Mouse (Mus musculus) testis, adult 2 months (tissue): Measurements from ENCODE around the gene Tnr. TPM values are rescaled to one million over a fixed set of nuclear protein-coding genes. Genes with fewer than 3 reads are reported as not detected.

ENCODE experiments used
- H3K27ac ChIP-seq: fragments of 200-500 bp; 2 replicates; pipeline ENCODE4 v1.5.1; 2012; ENCODE audit warnings: low read depth, low read length; ENCODE audit not compliant: control insufficient read depth, insufficient read depth
- H3K27me3 ChIP-seq: fragments of 200-500 bp; 2 replicates; pipeline ENCODE4 v1.6.1; 2012; ENCODE audit warnings: mild to moderate bottlenecking, low read length, moderate library complexity; ENCODE audit not compliant: control insufficient read depth, insufficient read depth
- H3K36me3 ChIP-seq: fragments of 200-500 bp; 2 replicates; pipeline ENCODE4 v1.6.1; 2012; ENCODE audit warnings: mild to moderate bottlenecking, low read length; ENCODE audit not compliant: control insufficient read depth, insufficient read depth
- H3K4me1 ChIP-seq: fragments of 200-500 bp; 2 replicates; pipeline ENCODE4 v1.6.1; 2012; ENCODE audit warnings: low read length; ENCODE audit not compliant: control insufficient read depth, insufficient read depth
- H3K4me3 ChIP-seq: fragments of 200-500 bp; 2 replicates; pipeline ENCODE4 v1.5.1; 2012; ENCODE audit warnings: low read depth, mild to moderate bottlenecking, low read length, moderate library complexity, mixed read lengths; ENCODE audit not compliant: control insufficient read depth
- CTCF ChIP-seq: fragments of 200-500 bp; IDR thresholded peaks from 2 replicates; pipeline ENCODE4 v1.5.1; 2012; ENCODE audit warnings: low read depth, mild to moderate bottlenecking, inconsistent platforms, low read length, moderate library complexity; ENCODE audit not compliant: control insufficient read depth, insufficient read depth, insufficient replicate concordance
- POLR2A ChIP-seq: fragments of 200-500 bp; IDR thresholded peaks from 2 replicates; pipeline ENCODE4 v1.6.1; 2012; ENCODE audit warnings: low read depth, mild to moderate bottlenecking, inconsistent platforms, low read length, moderate library complexity; ENCODE audit not compliant: control insufficient read depth
- polyA plus RNA-seq: library from polyadenylated mRNA; depleted of rRNA; stranded (reverse); fragments of >200 nt; gene quantifications from 2 replicates; pipeline ENCODE4 v1.2.3, GENCODE M21; 2012; rRNA removed

The Tnr gene
- 0.05 and 0.08 TPM in 2 replicates for polyA plus RNA-seq

DNA sequence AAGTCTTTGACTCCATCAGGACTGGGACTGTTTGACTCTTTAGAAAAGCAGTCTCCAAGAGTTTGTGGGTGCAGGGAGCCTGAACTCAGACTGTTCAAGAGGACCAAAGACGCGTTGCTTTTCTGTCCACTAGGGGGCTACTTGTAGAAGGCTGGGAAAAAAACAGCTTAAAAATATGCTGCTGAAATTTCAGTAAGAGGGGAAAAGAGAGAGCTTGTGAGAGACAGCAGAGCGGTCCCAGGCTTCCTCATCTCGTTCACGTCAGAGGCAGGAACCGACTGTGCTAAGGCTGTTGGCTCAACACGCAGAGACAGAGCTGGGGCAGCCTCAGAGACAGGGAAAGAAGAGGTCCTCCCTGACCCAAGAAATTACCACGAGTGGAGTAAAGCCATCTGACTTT is at the start of gene Tnr:
Gene Tnr, plus strand, starts transcription at position 192 of the 400 bp plus-strand sequence.
- no peaks in the 10 kb centered on the region for H3K27me3 ChIP-seq
- no peaks in the 10 kb centered on the region for H3K36me3 ChIP-seq
- no peak within 1 kb of the TSS for H3K4me3 ChIP-seq
- no peak within 1 kb of the TSS for H3K27ac ChIP-seq
- peaks cover 6% of the 10 kb centered on the region for H3K4me1 ChIP-seq
- no peak for TF ChIP-seq POLR2A
- no peak for TF ChIP-seq CTCF

DNA sequence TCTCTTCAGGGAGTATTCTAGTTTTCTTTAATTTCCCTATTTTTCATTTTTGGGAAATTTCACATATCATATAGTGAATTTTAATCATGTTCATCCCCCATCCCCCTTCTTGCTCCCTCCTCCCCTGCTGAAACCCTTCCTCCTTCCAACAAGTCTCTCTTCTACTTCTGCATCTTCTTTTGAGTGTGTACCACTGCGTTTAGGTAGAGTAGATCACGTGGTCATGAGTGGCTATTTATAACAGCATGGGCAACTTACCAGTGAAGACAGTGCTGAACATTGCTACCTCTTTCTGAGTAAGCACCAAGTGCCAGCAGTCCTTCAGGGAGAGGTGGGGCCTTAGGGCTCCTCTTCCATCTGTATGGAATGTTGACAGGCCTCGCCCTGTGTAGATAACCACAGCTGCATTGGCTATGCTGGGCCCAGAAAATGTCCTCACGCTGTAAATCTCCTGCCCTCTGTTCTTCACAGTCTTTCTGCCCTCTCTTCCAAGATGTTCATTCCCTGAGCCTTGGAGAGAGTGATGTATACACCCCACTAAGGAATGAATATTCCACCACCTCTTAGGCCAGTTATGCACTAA is 33.6 kb upstream of the Tnr start:
- no peak overlapping the region for H3K27ac ChIP-seq
- no peak overlapping the region for H3K4me3 ChIP-seq
- no peaks in the 10 kb centered on the region for H3K27me3 ChIP-seq
- H3K36me3 ChIP-seq: no peaks in the 10 kb centered on the region
- TF ChIP-seq POLR2A: no peak
- TF ChIP-seq CTCF: no peak
- no peaks in the 10 kb centered on the region for H3K4me1 ChIP-seq

DNA sequence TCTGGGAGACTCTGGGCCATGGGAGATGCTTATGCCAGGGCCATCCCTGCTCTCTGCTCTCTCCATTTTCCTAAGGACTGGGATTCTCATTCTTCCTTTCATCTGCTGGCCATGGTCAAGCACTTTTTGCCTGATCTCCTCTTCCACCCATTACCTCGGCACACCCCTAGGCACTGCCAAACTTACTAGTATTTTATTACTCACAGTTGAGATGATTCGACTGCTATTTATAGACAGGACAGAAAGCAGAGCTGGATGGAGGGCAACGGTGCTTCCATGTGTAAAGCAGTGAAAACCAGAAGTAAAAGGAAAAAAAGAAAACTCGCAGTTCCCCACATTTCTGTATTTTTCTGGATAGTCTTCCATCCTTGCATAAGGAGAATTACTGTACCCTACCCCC is 31.0 kb upstream of the Tnr start:
- Histone ChIP-seq H3K4me3 (no peak overlapping the region), H3K27ac (no peak overlapping the region), H3K27me3 (no peaks in the 10 kb centered on the region), H3K36me3 (no peaks in the 10 kb centered on the region), H3K4me1 (no peaks in the 10 kb centered on the region)
- no peak for TF ChIP-seq POLR2A
- TF ChIP-seq CTCF: no peak

GRCm38 (mm10) chr1:159493720-159494499 is 29.7 kb upstream of the Tnr start:
- no peaks in the 10 kb centered on the region for H3K4me1 ChIP-seq

DNA sequence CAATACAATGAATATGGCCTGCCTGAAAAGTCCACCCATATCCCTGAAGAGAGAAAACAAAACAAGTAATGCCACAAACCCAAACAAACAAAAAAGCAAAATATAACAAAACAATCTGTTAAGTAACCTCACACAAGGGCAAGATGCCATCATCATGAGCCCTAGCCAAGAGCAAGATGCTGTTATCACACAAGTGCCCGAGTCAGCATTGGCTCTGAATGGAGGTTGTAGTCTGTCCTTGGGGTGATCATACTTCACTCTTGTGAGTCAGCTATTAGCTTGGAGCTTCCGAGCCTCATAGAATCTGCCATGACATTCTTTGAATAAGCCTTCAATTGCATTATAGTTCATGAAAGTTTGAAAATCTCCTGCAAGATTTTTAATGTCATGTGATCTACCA is 25.3 kb upstream of the Tnr start:
- Histone ChIP-seq H3K36me3 (no peaks in the 10 kb centered on the region), H3K27ac (no peak overlapping the region), H3K27me3 (no peaks in the 10 kb centered on the region), H3K4me1 (no peaks in the 10 kb centered on the region), H3K4me3 (no peak overlapping the region)
- TF ChIP-seq CTCF: no peak
- TF ChIP-seq POLR2A: no peak

More at GRCm38 (mm10) chr1:159493720-159494499, 29.7 kb upstream of the Tnr start:
- Histone ChIP-seq H3K4me3 (no peak overlapping the region), H3K27me3 (no peaks in the 10 kb centered on the region), H3K36me3 (no peaks in the 10 kb centered on the region), H3K27ac (no peak overlapping the region)
- no peak for TF ChIP-seq POLR2A
- TF ChIP-seq CTCF: no peak

GRCm38 (mm10) chr1:159499806-159500460 is 23.6 kb upstream of the Tnr start:
- no peak for TF ChIP-seq POLR2A
- TF ChIP-seq CTCF: no peak

GRCm38 (mm10) chr1:159501911-159502310 is 21.7 kb upstream of the Tnr start:
- Histone ChIP-seq H3K36me3 (no peaks in the 10 kb centered on the region), H3K4me1 (no peaks in the 10 kb centered on the region), H3K27ac (no peak overlapping the region), H3K27me3 (no peaks in the 10 kb centered on the region), H3K4me3 (no peak overlapping the region)
- TF ChIP-seq CTCF (no peak), POLR2A (no peak)

More at GRCm38 (mm10) chr1:159499806-159500460, 23.6 kb upstream of the Tnr start:
- no peaks in the 10 kb centered on the region for H3K4me1 ChIP-seq
- H3K4me3 ChIP-seq: no peak overlapping the region
- no peaks in the 10 kb centered on the region for H3K36me3 ChIP-seq
- no peaks in the 10 kb centered on the region for H3K27me3 ChIP-seq
- H3K27ac ChIP-seq: no peak overlapping the region
